Mouse (Mus musculus) WW6 (cell line): ENCODE data around the gene Ccser1.
"Not testable (repeated sequence)": the region's sequence is repeated elsewhere in the genome, so short reads cannot be mapped to it uniquely, and the experiment has no call there.

Experiments used
- DNase-seq: peaks from one replicate; pipeline ENCODE4 v3.0.0-alpha.2; 2013; ENCODE audit warnings: low read depth, low spot score

The Ccser1 gene

GRCm38 (mm10) chr6:61223563-61223962, 43.4 kb downstream of the Ccser1 start:
- DNase-seq, result no peak

GRCm38 (mm10) chr6:61225302-61225701, 45.2 kb downstream of the Ccser1 start:
- DNase-seq, result no peak

GRCm38 (mm10) chr6:61230058-61230718, 50.1 kb downstream of the Ccser1 start:
- no peak for DNase-seq

- no peak for DNase-seq
These were observed 52.9 kb downstream of the Ccser1 start for GRCm38 (mm10) chr6:61233060-61233459.

- no peak for DNase-seq
These were observed 53.5 kb downstream of the Ccser1 start for GRCm38 (mm10) chr6:61233548-61234187.

GRCm38 (mm10) chr6:61240618-61241017, 60.5 kb downstream of the Ccser1 start:
- DNase-seq, result no peak

- no peak for DNase-seq
These were observed 62.4 kb downstream of the Ccser1 start for GRCm38 (mm10) chr6:61242556-61242955.

GRCm38 (mm10) chr6:61246523-61246922, 66.4 kb downstream of the Ccser1 start:
- no peak for DNase-seq

- no peak for DNase-seq
These were observed 67.8 kb downstream of the Ccser1 start for GRCm38 (mm10) chr6:61247842-61248472.

GRCm38 (mm10) chr6:61248700-61249099, 68.6 kb downstream of the Ccser1 start:
- no peak for DNase-seq

GRCm38 (mm10) chr6:61251232-61251631, 71.1 kb downstream of the Ccser1 start:
- DNase-seq, result no peak

GRCm38 (mm10) chr6:61252912-61253311, 72.8 kb downstream of the Ccser1 start:
- DNase-seq, result no peak

GRCm38 (mm10) chr6:61255874-61256273, 75.8 kb downstream of the Ccser1 start:
- DNase-seq, result not testable (repeated sequence)

- no peak for DNase-seq
These were observed 78.9 kb downstream of the Ccser1 start for GRCm38 (mm10) chr6:61258847-61259634.

- no peak for DNase-seq
These were observed 81.3 kb downstream of the Ccser1 start for GRCm38 (mm10) chr6:61261381-61261780.

- DNase-seq, result no peak
These were observed 82.3 kb downstream of the Ccser1 start for GRCm38 (mm10) chr6:61262448-61262847.

- DNase-seq, result peak; percentile 14
These were observed 83.2 kb downstream of the Ccser1 start for GRCm38 (mm10) chr6:61263291-61263690.

GRCm38 (mm10) chr6:61271033-61271432, 90.9 kb downstream of the Ccser1 start:
- DNase-seq, result no peak

- DNase-seq, result no peak
These were observed 93.3 kb downstream of the Ccser1 start for GRCm38 (mm10) chr6:61273430-61273829.

- DNase-seq, result no peak
These were observed 99.4 kb downstream of the Ccser1 start for GRCm38 (mm10) chr6:61279506-61279905.

- DNase-seq, result no peak
These were observed 112.8 kb downstream of the Ccser1 start for GRCm38 (mm10) chr6:61292927-61293326.

- no peak for DNase-seq
These were observed 115.4 kb downstream of the Ccser1 start for GRCm38 (mm10) chr6:61295535-61295934.
